Mouse (Mus musculus) CD8-positive naive resting alpha-beta T cell, adult 57 days (primary cell): ENCODE data around the gene Olfr1471. TPM values are rescaled to one million over a fixed set of nuclear protein-coding genes. Genes with fewer than 3 reads are reported as not detected.

ENCODE experiments used
- total RNA-seq: library from RNA; stranded (reverse); gene quantifications from one replicate; pipeline ENCODE4 v1.2.4, GENCODE M21; 2023

Gene Olfr1471
- total RNA-seq = not detected

GRCm38 (mm10) chr19:13443109-13443508 lies at the start of gene Olfr1471:
TSS of gene Olfr1471 (plus strand) at chr19:13443409.

GRCm38 (mm10) chr19:13407549-13407948 lies 35.7 kb upstream of the Olfr1471 start, which contains the start of gene Olfr1469:
TSS of gene Olfr1469 (plus strand) at chr19:13407849.

DNA sequence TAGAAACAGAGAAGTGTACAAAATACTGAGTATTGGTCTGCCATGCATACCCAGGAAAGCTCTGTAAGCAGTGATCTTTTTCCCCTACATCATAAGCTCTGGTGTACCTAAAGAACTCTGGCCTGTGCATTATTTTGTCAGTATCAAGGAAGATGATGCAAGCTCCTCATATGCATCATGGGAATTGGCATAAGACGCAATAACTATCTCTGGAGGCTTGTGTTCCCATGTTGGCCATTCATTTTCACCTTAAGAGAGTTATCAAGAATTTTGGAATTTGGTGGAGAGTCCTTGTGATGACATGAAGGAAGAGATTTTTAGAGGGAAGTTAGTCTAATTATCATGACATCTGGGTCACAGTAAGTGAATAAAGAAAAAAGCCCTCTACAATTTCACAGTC lies 12.8 kb downstream of the Olfr1471 start, which contains the start of gene Olfr1472:
Gene Olfr1472, minus strand, starts transcription at position 101 of the 400 bp plus-strand sequence.

DNA sequence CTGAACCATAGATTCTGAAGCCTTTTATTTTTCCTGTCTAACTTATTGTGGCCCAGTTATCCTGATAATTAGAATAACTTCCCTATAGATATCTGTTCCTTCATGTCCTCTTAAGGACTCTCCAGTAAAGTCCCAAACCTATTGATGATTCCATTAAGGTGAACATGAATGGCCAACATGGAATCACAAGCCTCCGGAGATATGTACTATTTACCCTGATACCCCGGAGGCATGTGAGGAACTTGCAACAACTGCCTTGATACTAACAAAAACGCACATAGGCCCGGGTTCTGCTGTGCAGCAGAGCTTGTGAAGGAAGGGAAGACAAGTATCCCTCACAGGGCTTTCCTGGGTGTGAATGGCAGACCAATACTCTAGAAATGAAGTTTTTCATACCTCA lies 26.1 kb downstream of the Olfr1471 start, which contains the start of gene Olfr1474:
Gene Olfr1474, plus strand, starts transcription at position 301 of the 400 bp plus-strand sequence.

GRCm38 (mm10) chr19:13480096-13480495 lies 36.9 kb downstream of the Olfr1471 start, which contains the start of gene Olfr1475:
TSS of gene Olfr1475 (minus strand) at chr19:13480196.

DNA sequence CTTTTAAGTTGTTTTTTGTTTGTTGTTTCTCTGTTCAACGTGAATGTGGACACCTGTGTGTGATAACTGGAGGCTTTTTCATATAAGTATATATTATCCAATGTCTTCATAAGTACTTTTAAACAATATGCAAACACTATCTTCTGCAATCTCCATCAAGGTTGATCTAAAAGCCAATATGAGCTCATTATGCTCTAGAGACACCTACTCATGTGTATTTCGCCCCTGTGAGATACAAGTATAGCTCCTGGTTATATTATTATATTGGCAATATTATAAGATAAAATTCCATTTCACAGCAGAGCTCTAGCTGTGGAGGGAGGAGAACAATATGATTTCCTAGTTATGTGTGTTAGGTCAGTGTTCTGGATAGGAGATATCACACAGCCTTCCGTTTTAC lies 57.0 kb downstream of the Olfr1471 start, which contains the start of gene Olfr1477:
Gene Olfr1477, plus strand, starts transcription at position 301 of the 400 bp plus-strand sequence.

Other genes starting within 250 kb of the Olfr1471 start
- not detected for gene Olfr1463, start 212.1 kb upstream of the Olfr1471 start, total RNA-seq
- gene Olfr1465, start 127.9 kb upstream of the Olfr1471 start, total RNA-seq = not detected
- gene Olfr1466, start 104.5 kb upstream of the Olfr1471 start, total RNA-seq = not detected
- gene Olfr1467, start 81.2 kb upstream of the Olfr1471 start, total RNA-seq = not detected
- not detected for gene Olfr1469, start 35.6 kb upstream of the Olfr1471 start, total RNA-seq
- gene Olfr1472, start 12.7 kb downstream of the Olfr1471 start, total RNA-seq = not detected
- gene Olfr1474, start 26.2 kb downstream of the Olfr1471 start, total RNA-seq = not detected
- gene Olfr1475, start 36.8 kb downstream of the Olfr1471 start, total RNA-seq = not detected
- not detected for gene Olfr1477, start 57.1 kb downstream of the Olfr1471 start, total RNA-seq
- gene Olfr1480, start 84.5 kb downstream of the Olfr1471 start, total RNA-seq = not detected
- not detected for gene Olfr1484, start 140.1 kb downstream of the Olfr1471 start, total RNA-seq
- gene Olfr1487, start 174.0 kb downstream of the Olfr1471 start, total RNA-seq = not detected
- not detected for gene Olfr1489, start 188.2 kb downstream of the Olfr1471 start, total RNA-seq
- gene Olfr1490, start 207.7 kb downstream of the Olfr1471 start, total RNA-seq = not detected